Mouse (Mus musculus): ENCODE measurements around the gene Rbm7. TPM values are rescaled to one million over a fixed set of nuclear protein-coding genes. Genes with fewer than 3 reads are reported as not detected.
A peak's percentile ranks its signal among the peaks of the same experiment; 100 is the strongest.

Gene Rbm7
- polyA plus RNA-seq, 1 experiment from 2014 or later = 132 TPM

- Histone ChIP-seq H3K4me1 (replicated peaks; ENCODE audit: insufficient read depth, low read length) (no peaks in the 10 kb centered on the region), H3K27ac (no peak overlapping the region), H3K4me2 (ENCODE audit: low read length) (no peak overlapping the region), H3K4me3 (replicated peaks; ENCODE audit: low read depth, low read length) (no peak overlapping the region), H3K9ac (ENCODE audit: low read depth, low read length) (no peak overlapping the region), H3K36me3 (ENCODE audit: insufficient read depth, low read length) (no peaks in the 10 kb centered on the region), H3K27me3 (ENCODE audit: insufficient read depth, low read length) (no peaks in the 10 kb centered on the region), H3K9me3 (replicated peaks; ENCODE audit: low read length) (no peaks in the 10 kb centered on the region)
- peak; percentile 71 for TF ChIP-seq CTCF (IDR thresholded peaks at IDR 0.05; ENCODE audit: low read depth)
- WGBS = 39% methylated on average over 5 of the region's 5 CpGs
- ATAC-seq (replicated peaks; ENCODE audit: low FRiP score, low read depth) (no peak), DNase-seq (ENCODE audit: low spot score) (peak; percentile 71)
Measured at GRCm38 (mm10) chr9:48447783-48448209, 47.3 kb downstream of the Rbm7 start.

- DNase-seq (ENCODE audit: low spot score) (no peak), ATAC-seq (replicated peaks; ENCODE audit: low FRiP score, low read depth) (no peak)
- no peaks in the 10 kb centered on the region for H3K4me1 ChIP-seq (replicated peaks; ENCODE audit: insufficient read depth, low read length)
- H3K4me2 ChIP-seq (ENCODE audit: low read length) = no peak overlapping the region
- no peaks in the 10 kb centered on the region for H3K36me3 ChIP-seq (ENCODE audit: insufficient read depth, low read length)
- no peak for TF ChIP-seq CTCF (IDR thresholded peaks at IDR 0.05; ENCODE audit: low read depth)
- H3K9ac ChIP-seq (ENCODE audit: low read depth, low read length) = no peak overlapping the region
- no peak overlapping the region for H3K27ac ChIP-seq
- no peak overlapping the region for H3K4me3 ChIP-seq (replicated peaks; ENCODE audit: low read depth, low read length)
- WGBS = 51% methylated on average over 2 of the region's 2 CpGs
- H3K27me3 ChIP-seq (ENCODE audit: insufficient read depth, low read length) = no peaks in the 10 kb centered on the region
- no peaks in the 10 kb centered on the region for H3K9me3 ChIP-seq (replicated peaks; ENCODE audit: low read length)
Measured at GRCm38 (mm10) chr9:48444821-48445220, 50.3 kb downstream of the Rbm7 start.

GRCm38 (mm10) chr9:48443873-48444272, 51.2 kb downstream of the Rbm7 start:
- no peak overlapping the region for H3K4me2 ChIP-seq (ENCODE audit: low read length)
- TF ChIP-seq CTCF (IDR thresholded peaks at IDR 0.05; ENCODE audit: low read depth) = no peak
- no peaks in the 10 kb centered on the region for H3K27me3 ChIP-seq (ENCODE audit: insufficient read depth, low read length)
- ATAC-seq (replicated peaks; ENCODE audit: low FRiP score, low read depth) (no peak), DNase-seq (ENCODE audit: low spot score) (no peak)
- 75% methylated on average over 1 of the region's 1 CpGs for WGBS
- no peak overlapping the region for H3K4me3 ChIP-seq (replicated peaks; ENCODE audit: low read depth, low read length)
- H3K4me1 ChIP-seq (replicated peaks; ENCODE audit: insufficient read depth, low read length) = no peaks in the 10 kb centered on the region
- H3K9me3 ChIP-seq (replicated peaks; ENCODE audit: low read length) = no peaks in the 10 kb centered on the region
- no peak overlapping the region for H3K27ac ChIP-seq
- no peaks in the 10 kb centered on the region for H3K36me3 ChIP-seq (ENCODE audit: insufficient read depth, low read length)
- H3K9ac ChIP-seq (ENCODE audit: low read depth, low read length) = no peak overlapping the region

Small RNAs within 50 kb of the gene (microRNA-seq; reads per million reads assigned to microRNA genes)
- gene Gm23653 = not detected

Other genes with a start within 250 kb of the Rbm7 start
- 0.87 and 2.1 TPM in 2 replicates for gene Nxpe2, start 141.8 kb downstream of the Rbm7 start, polyA plus RNA-seq (2015; fragmentation: Nextera tagmentation; extraction: Ambion mirVana)
- 117 and 125 TPM in 2 replicates for gene Rexo2, start 14.7 kb downstream of the Rbm7 start, polyA plus RNA-seq (2015; fragmentation: Nextera tagmentation; extraction: Ambion mirVana)
- 77.5 and 92.3 TPM in 2 replicates for gene Gm5617, start 143 bp upstream of the Rbm7 start, polyA plus RNA-seq (2015; fragmentation: Nextera tagmentation; extraction: Ambion mirVana)
- gene Nnmt, start 109.9 kb upstream of the Rbm7 start, polyA plus RNA-seq (2015; fragmentation: Nextera tagmentation; extraction: Ambion mirVana) = 4.3 and 5.4 TPM in 2 replicates